Mouse (Mus musculus) left cerebral cortex, adult 11 months (tissue): ENCODE measurements around the gene 4930402H24Rik.

Experiments
- DNase-seq: peaks from one replicate; pipeline ENCODE4 v3.0.0; 2022; ENCODE audit warnings: low spot score

4930402H24Rik gene

DNA sequence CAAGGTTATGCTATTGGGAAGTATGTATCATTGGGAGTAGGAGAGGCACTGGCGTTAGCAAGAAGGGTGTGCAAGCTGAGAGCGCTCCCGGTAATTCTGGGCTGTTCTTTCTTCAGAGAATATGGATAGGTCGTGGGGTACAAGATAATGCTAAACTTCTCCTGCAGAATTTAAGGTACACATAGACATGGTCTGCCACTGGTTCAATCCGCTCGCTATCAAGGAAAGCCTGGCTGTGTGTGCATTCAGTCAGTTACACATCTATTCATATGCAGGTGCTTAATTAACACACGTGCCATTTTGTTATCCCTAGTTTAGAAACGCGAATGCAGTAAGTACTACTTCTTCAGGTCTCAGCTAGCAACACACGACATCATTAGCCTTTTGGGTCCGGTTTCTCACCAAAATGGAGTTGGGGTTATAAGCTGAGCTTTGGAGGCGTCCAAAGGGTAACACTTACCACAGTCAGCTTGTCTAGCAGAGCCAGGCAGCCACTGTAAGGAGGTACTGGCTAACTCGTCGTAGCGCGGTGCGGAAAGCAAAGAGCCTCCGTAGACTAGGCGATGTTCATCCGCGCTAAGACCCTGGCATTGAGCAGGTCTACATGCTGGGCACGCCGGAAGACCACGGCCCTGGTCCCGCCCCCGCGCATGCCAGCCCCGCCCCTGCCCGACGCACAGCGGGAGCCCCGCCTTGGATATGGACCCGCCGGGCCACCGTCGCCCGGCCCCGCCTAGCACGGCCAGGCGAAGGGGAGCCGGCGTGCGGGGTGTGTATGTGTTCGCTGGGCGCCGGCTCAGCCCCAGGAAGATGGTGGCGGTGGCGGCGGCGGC, at the start of gene 4930402H24Rik, which contains the start of gene Atrn:
4930402H24Rik (minus strand) TSS at position 656 of the 833 bp plus-strand sequence.
Atrn (plus strand) TSS at position 745 of the 833 bp plus-strand sequence.
- peak; percentile 88 for DNase-seq

- peak; percentile 86 for DNase-seq
Observed at GRCm38 (mm10) chr2:130950548-130950947, 44.3 kb upstream of the 4930402H24Rik start.

- no peak for DNase-seq
Observed at GRCm38 (mm10) chr2:130949781-130950180, 43.6 kb upstream of the 4930402H24Rik start.

GRCm38 (mm10) chr2:130932865-130933264, 26.7 kb upstream of the 4930402H24Rik start:
- no peak for DNase-seq

DNA sequence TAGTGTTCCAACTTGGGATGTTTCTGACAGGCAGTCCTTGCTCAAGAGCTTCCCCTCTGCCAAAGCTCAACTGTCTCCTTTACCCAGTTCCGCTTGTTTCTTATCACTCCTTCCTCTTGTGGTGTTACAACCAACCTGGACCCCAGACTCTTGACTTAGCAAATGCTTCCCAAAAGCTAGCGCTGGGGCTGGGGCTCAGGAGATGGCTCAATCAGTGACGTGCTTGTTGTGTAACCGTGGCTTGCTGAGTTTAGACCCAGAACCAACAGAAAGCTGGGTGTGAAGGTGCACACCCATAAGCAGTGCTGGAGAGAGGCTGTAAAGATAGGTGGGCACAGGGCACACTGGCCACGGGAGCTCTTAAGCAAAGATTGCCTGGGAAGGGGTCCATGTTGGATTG, 23.8 kb upstream of the 4930402H24Rik start:
- DNase-seq = no peak

GRCm38 (mm10) chr2:130928530-130928929, 22.3 kb upstream of the 4930402H24Rik start:
- DNase-seq = no peak

DNA sequence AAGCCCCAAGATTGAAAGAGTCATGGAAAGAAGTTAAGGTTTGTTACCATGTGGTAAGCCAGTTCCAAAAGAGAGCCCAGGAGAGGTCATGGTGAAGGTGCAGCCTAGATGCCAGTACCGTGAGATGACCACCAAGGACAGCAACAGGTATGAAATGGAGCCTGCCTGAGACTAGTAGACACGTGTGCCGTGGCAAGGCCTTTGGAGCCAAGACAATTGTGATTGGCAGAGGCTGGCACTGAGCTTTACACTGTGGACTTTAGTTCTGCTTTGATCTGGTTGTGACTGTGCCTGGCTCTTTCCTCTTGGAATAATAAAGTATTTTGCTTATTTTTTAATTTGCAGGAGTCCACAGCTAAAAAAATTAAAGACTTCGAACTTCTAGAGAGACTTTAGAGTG, 21.8 kb upstream of the 4930402H24Rik start:
- no peak for DNase-seq

DNA sequence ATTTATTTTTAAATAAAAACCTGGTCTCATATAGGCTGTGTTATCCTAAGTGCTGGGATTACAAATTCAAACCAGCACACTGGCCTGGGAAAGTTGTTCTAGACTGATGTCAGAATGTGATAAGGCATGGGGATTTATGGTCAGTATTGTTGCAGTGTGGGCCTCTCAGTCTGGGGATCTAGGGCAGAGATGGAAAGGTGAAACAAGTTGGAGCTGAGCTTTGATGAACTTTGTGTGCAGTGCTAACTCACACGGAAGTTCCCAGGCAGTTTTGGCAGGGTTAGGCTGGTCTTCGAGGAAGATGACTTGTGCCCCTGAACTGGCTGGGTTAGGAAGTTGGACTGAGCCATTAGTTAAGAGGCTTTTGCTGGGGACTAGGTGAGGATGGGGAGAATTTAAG, 18.7 kb upstream of the 4930402H24Rik start:
- DNase-seq = no peak

DNA sequence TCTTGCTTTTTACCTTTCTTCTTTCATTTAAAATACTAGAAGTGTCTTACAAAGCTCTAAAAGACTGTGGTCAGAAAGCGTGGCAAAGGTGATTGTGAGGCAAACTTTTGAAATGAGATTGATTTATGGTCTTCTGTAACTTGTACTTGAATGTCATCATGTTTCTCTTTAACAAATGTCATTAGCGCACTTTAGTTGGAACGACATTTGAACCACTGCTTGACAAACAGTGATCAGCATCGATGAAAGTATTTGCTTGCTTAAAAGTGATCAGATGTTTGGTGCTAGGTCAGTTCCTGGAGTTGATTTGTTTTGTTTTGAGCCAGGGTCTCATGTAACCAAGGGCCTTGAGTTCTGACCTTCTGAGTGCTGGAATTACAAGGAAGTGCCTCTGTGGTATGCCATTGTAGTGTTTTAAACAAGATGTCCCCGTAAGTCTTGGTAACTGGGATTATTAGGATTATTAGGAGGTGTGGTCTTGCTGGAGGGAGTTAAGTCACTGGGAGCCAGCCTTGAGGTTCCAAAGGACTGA, 12.9 kb upstream of the 4930402H24Rik start:
- DNase-seq = no peak

- no peak for DNase-seq
Observed at GRCm38 (mm10) chr2:130917686-130918085, 11.5 kb upstream of the 4930402H24Rik start.

GRCm38 (mm10) chr2:130916521-130917147, 10.4 kb upstream of the 4930402H24Rik start:
- DNase-seq = no peak

- DNase-seq = no peak
Observed at GRCm38 (mm10) chr2:130914873-130915272, 8.7 kb upstream of the 4930402H24Rik start.

GRCm38 (mm10) chr2:130911691-130912090, 5.5 kb upstream of the 4930402H24Rik start:
- no peak for DNase-seq

- DNase-seq = no peak
Observed at GRCm38 (mm10) chr2:130906584-130907315, 544 bp upstream of the 4930402H24Rik start.

DNA sequence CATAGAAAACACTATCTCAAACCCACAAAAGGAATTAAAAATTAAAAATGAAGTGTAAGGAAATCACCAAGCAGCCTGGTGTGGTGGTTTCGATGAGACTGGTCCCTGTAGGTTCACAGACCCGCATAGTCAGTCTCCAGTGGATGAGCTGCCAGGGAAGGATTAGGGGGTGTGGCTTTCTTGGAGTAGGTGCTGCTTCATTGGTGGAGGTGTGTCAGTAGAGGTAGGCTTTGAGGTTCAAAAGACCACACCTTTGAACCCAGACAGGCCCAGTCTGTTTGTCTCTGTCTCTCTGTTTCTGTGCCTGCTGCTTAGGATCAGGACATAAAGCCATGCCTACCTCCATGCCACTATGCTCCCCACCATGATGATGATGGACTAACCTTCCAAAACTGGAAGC, 7.4 kb downstream of the 4930402H24Rik start:
- DNase-seq = no peak

GRCm38 (mm10) chr2:130897856-130898255, 8.3 kb downstream of the 4930402H24Rik start:
- DNase-seq = no peak

- no peak for DNase-seq
Observed at GRCm38 (mm10) chr2:130896944-130897343, 9.3 kb downstream of the 4930402H24Rik start.

GRCm38 (mm10) chr2:130887456-130887855, 18.8 kb downstream of the 4930402H24Rik start:
- no peak for DNase-seq

DNA sequence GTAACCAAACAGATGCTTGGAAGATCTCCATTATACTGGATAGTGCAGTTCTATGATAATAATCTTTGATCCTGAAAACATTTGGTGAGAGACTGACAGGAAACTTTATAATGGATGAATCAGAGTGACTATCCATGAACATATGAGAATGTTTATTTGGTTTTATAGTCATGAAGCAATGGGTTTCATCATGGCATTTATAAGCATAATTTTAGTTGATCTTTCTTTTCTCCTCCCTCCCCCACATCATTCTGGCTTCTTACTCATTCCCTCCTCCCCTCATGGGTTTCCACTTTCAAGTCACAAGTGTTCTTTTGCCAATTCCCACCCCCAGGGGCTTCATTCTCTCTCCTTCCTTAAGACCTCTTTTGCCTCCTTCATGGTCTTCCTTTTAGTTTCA, 19.2 kb downstream of the 4930402H24Rik start:
- no peak for DNase-seq

- DNase-seq = no peak
Observed at GRCm38 (mm10) chr2:130877376-130877775, 28.8 kb downstream of the 4930402H24Rik start.

- no peak for DNase-seq
Observed at GRCm38 (mm10) chr2:130870916-130871315, 35.3 kb downstream of the 4930402H24Rik start.

GRCm38 (mm10) chr2:130862091-130862490, 44.1 kb downstream of the 4930402H24Rik start:
- DNase-seq = no peak
